Mouse (Mus musculus) G1E (cell line): ENCODE data around the gene Pigl.

Source experiments
- CTCF ChIP-seq: IDR thresholded peaks from 2 replicates; pipeline ENCODE4 v1.5.1; 2012; ENCODE audit warnings: low read depth, low read length, inconsistent platforms, mixed read lengths
- GATA1 ChIP-seq: IDR thresholded peaks from 2 replicates; pipeline ENCODE4 v1.6.1; 2012; ENCODE audit warnings: borderline replicate concordance, low read length, inconsistent platforms, mixed read lengths
- GATA2 ChIP-seq: IDR thresholded peaks from 2 replicates; pipeline ENCODE4 v1.6.1; 2012; ENCODE audit warnings: low read depth, low read length, inconsistent platforms, borderline replicate concordance
- POLR2AphosphoS5 ChIP-seq: IDR thresholded peaks from 2 replicates; pipeline ENCODE4 v1.6.1; 2012; ENCODE audit warnings: low read depth, low read length, inconsistent platforms; ENCODE audit not compliant: insufficient replicate concordance
- TAL1 ChIP-seq: conservative IDR thresholded peaks from 2 replicates; pipeline ENCODE4 v1.6.1; 2012; ENCODE audit warnings: low read depth, low read length, inconsistent platforms, mixed read lengths

DNA sequence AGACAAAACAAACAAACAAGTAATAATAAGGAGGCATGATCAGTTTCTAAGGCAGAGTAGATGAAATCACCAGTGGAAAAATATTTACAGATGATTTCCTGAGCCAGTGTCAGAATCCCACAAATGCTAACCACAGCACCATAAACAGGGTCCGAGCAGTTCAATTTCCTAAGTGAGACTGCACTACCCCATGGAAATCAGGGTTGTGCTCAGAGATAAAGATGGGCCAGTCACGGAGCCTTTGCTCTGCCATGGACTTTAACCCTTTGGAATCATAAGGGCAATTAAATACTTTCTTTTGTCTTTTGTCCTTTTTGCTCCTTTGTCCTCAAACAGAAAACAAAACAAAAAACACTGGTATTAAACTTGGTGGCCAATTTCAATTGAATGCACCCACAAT is 64.0 kb downstream of the Pigl start:
- TF ChIP-seq GATA1: no peak
- TF ChIP-seq CTCF: no peak
- TF ChIP-seq TAL1: no peak
- TF ChIP-seq GATA2: no peak
- no peak for TF ChIP-seq POLR2AphosphoS5
